Mouse (Mus musculus) MEL (cell line): ENCODE data around the gene Trmt112. TPM values are rescaled to one million over a fixed set of nuclear protein-coding genes. Genes with fewer than 3 reads are reported as not detected.

ENCODE experiments used
- DNase-seq: peaks from one replicate; pipeline ENCODE4 v3.0.0; 2011; ENCODE audit warnings: low read depth, low spot score
- H3K27ac ChIP-seq: 2 replicates; pipeline ENCODE4 v1.5.1; 2012; ENCODE audit warnings: low read depth, mild to moderate bottlenecking, control low read depth, low read length, moderate library complexity; ENCODE audit not compliant: control insufficient read depth
- H3K27me3 ChIP-seq, 2 experiments: fragments of 150-350 bp in 1 of 2; sonication (generic) in 1 of 2; 2 replicates each; pipeline ENCODE4 v1.6.1; 2012; ENCODE audit warnings: low read length in 2 of 2, mild to moderate bottlenecking in 2 of 2, improper control_type of control experiment in 1 of 2, moderate library complexity in 1 of 2; ENCODE audit not compliant: insufficient read depth in 2 of 2, control insufficient read depth in 1 of 2
- H3K36me3 ChIP-seq, 2 experiments: 2 replicates each; pipeline ENCODE4 v1.6.1; 2012 to 2014; ENCODE audit warnings: low read length in 2 of 2, improper control_type of control experiment in 1 of 2, inconsistent platforms in 1 of 2, mild to moderate bottlenecking in 1 of 2; ENCODE audit not compliant: insufficient read depth in 2 of 2, control insufficient read depth in 1 of 2
- H3K4me1 ChIP-seq, 2 experiments: fragments of 150-350 bp in 1 of 2; sonication (generic) in 1 of 2; 2 replicates each; pipeline ENCODE4 v1.6.1; 2012; ENCODE audit warnings: low read length in 2 of 2, improper control_type of control experiment in 1 of 2, mild to moderate bottlenecking in 1 of 2; ENCODE audit not compliant: insufficient read depth in 2 of 2, control insufficient read depth in 1 of 2
- H3K4me3 ChIP-seq, 2 experiments: fragments of 150-350 bp in 1 of 2; sonication (generic) in 1 of 2; 2 replicates each; pipeline ENCODE4 v1.5.1; 2012; ENCODE audit warnings: low read depth in 2 of 2, low read length in 2 of 2, mild to moderate bottlenecking in 2 of 2, moderate library complexity in 2 of 2, control low read depth in 1 of 2, improper control_type of control experiment in 1 of 2; ENCODE audit not compliant: control insufficient read depth in 1 of 2, insufficient read depth in 1 of 2
- H3K79me2 ChIP-seq: 2 replicates; pipeline ENCODE4 v1.6.1; 2012; ENCODE audit warnings: mild to moderate bottlenecking, low read length, moderate library complexity; ENCODE audit not compliant: control insufficient read depth, poor library complexity, insufficient read depth
- H3K9ac ChIP-seq: 2 replicates; pipeline ENCODE4 v1.6.1; 2012; ENCODE audit warnings: low read depth, mild to moderate bottlenecking, control low read depth, low read length, moderate library complexity; ENCODE audit not compliant: control insufficient read depth, poor library complexity, severe bottlenecking
- H3K9me3 ChIP-seq: fragments of 150-350 bp; sonication (generic); replicated peaks from 2 replicates; pipeline ENCODE4 v1.6.1; 2012; ENCODE audit warnings: mild to moderate bottlenecking, low read length, improper control_type of control experiment, moderate library complexity; ENCODE audit not compliant: insufficient read depth
- ELF1 ChIP-seq: IDR thresholded peaks from 2 replicates; pipeline ENCODE4 v1.6.1; 2014; ENCODE audit warnings: low read depth, mild to moderate bottlenecking, inconsistent platforms, low read length, improper control_type of control experiment, moderate library complexity
- HCFC1 ChIP-seq: IDR thresholded peaks from 2 replicates; pipeline ENCODE4 v1.6.1; 2012; ENCODE audit warnings: low read depth, mild to moderate bottlenecking, inconsistent platforms, low read length, improper control_type of control experiment, moderate library complexity
- MAX ChIP-seq: IDR thresholded peaks from 2 replicates; pipeline ENCODE4 v1.6.1; 2011; ENCODE audit warnings: low read length, improper control_type of control experiment
- MAZ ChIP-seq: IDR thresholded peaks from 2 replicates; pipeline ENCODE4 v1.6.1; 2012; ENCODE audit warnings: low read depth, mild to moderate bottlenecking, inconsistent platforms, low read length, improper control_type of control experiment
- MXI1 ChIP-seq: IDR thresholded peaks from 2 replicates; pipeline ENCODE4 v1.6.1; 2011; ENCODE audit warnings: mild to moderate bottlenecking, low read depth, low read length, improper control_type of control experiment
- MYC ChIP-seq: IDR thresholded peaks from 2 replicates; pipeline ENCODE4 v1.6.1; 2011; ENCODE audit warnings: low read depth, mild to moderate bottlenecking, low read length, improper control_type of control experiment, moderate library complexity
- NRF1 ChIP-seq: IDR thresholded peaks from 2 replicates; pipeline ENCODE4 v1.6.1; 2014; ENCODE audit warnings: low read depth, mild to moderate bottlenecking, inconsistent platforms, low read length, improper control_type of control experiment, moderate library complexity; ENCODE audit not compliant: poor library complexity, insufficient read depth, severe bottlenecking
- POLR2A ChIP-seq, 2 experiments: IDR thresholded peaks; 2 replicates each; pipeline ENCODE4 v1.6.1; 2011 to 2012; ENCODE audit warnings: low read length in 2 of 2, mild to moderate bottlenecking in 2 of 2, control low read depth in 1 of 2, improper control_type of control experiment in 1 of 2, low read depth in 1 of 2, moderate library complexity in 1 of 2; ENCODE audit not compliant: control insufficient read depth in 1 of 2, insufficient read depth in 1 of 2, poor library complexity in 1 of 2
- RCOR1 ChIP-seq: IDR thresholded peaks from 2 replicates; pipeline ENCODE4 v1.6.1; 2012; ENCODE audit warnings: low read depth, mild to moderate bottlenecking, inconsistent platforms, low read length, improper control_type of control experiment
- SIN3A ChIP-seq: IDR thresholded peaks from 2 replicates; pipeline ENCODE4 v1.6.1; 2012; ENCODE audit warnings: low read length, improper control_type of control experiment, inconsistent platforms
- ZMIZ1 ChIP-seq: IDR thresholded peaks from 2 replicates; pipeline ENCODE4 v1.6.1; 2012; ENCODE audit warnings: low read depth, mild to moderate bottlenecking, inconsistent platforms, low read length, improper control_type of control experiment, moderate library complexity
- polyA plus RNA-seq, 2 experiments: library from polyadenylated mRNA; stranded (reverse) in 1 of 2; unstranded in 1 of 2; fragments of >175 nt in 1 of 2; fragments of >200 nt in 1 of 2; gene quantifications; 2 replicates each; pipeline versions ENCODE4 v1.2.1 to v1.2.4; 2012; ENCODE audit warnings: low replicate concordance in 2 of 2, low read depth in 1 of 2; ENCODE audit not compliant: insufficient read length in 2 of 2, insufficient read depth in 1 of 2, missing spikeins in 1 of 2
- total RNA-seq: library from RNA; depleted of rRNA; stranded (reverse); fragments of 300-350 nt; gene quantifications from 2 replicates; pipeline ENCODE4 v1.2.3, GENCODE M21; 2012

Gene Trmt112
- total and polyA plus RNA-seq, 3 experiments = 294 to 319 TPM; not detected in 1

GRCm38 (mm10) chr19:6940396-6941351, 31.2 kb downstream of the Trmt112 start:
- TF ChIP-seq HCFC1 (peak; percentile 55), MYC (no peak), SIN3A (peak; percentile 63; the same call in 1 of the 2 replicates)
- peak; percentile 70 for DNase-seq
- Histone ChIP-seq H3K79me2 (peaks cover 8% of the 10 kb centered on the region; the same call in 1 of the 2 replicates), H3K27ac (peak overlapping the region; percentile 61), H3K4me1 (peaks cover 0 to 10% of the 10 kb centered on the region in 2 experiments; a peak in 2 of 4 replicates), H3K9me3 (no peaks in the 10 kb centered on the region), H3K27me3 (no peaks in the 10 kb centered on the region), H3K4me3 (peak overlapping the region; percentile 9 to 72; a peak in 3 of 4 replicates), H3K9ac (peak overlapping the region; percentile 92), H3K36me3 (peaks cover 0 to 2% of the 10 kb centered on the region in 2 experiments; a peak in 1 of 4 replicates)

- peaks cover 0 to 2% of the 10 kb centered on the region in 2 experiments; a peak in 1 of 4 replicates for H3K36me3 ChIP-seq
- H3K4me1 ChIP-seq = peaks cover 0 to 10% of the 10 kb centered on the region in 2 experiments; a peak in 2 of 4 replicates
- peaks cover 8% of the 10 kb centered on the region; the same call in 1 of the 2 replicates for H3K79me2 ChIP-seq
- H3K27ac ChIP-seq = peak within 1 kb of the TSS; percentile 75
- peak within 1 kb of the TSS; percentile 72 to 78 for H3K4me3 ChIP-seq
- H3K27me3 ChIP-seq = no peaks in the 10 kb centered on the region
- H3K9me3 ChIP-seq = no peaks in the 10 kb centered on the region
- peak; percentile 93 for DNase-seq
- H3K9ac ChIP-seq = peak within 1 kb of the TSS; percentile 92
- TF ChIP-seq SIN3A (peak; percentile 83), POLR2A (IDR thresholded peaks at IDR 0.05; ENCODE audit: control insufficient read depth in 1 of 2, insufficient read depth in 1 of 2, low read depth in 1 of 2, low read length in 2 of 2, poor library complexity in 1 of 2) (peak; percentile 47 to 64; a peak in 2 of 4 replicates), MAX (no peak), ELF1 (peak; percentile 95), MAZ (0 out of 2 replicates have a peak, but pooled peaks have one; percentile 47), RCOR1 (no peak), HCFC1 (peak; percentile 87), NRF1 (peak; percentile 81), MXI1 (peak; percentile 89), ZMIZ1 (peak; percentile 20; the same call in 1 of the 2 replicates)
These were observed 32.1 kb downstream of the Trmt112 start, which contains the start of gene Bad for GRCm38 (mm10) chr19:6941372-6942248. TSS of gene Bad (plus strand) at chr19:6941861.
